Mouse (Mus musculus) left cerebral cortex, adult 11 months (tissue): Measurements from ENCODE around the gene Aldh1a2.

ENCODE experiments used
- DNase-seq: peaks from one replicate; pipeline ENCODE4 v3.0.0; 2022; ENCODE audit warnings: low spot score

Gene Aldh1a2

DNA sequence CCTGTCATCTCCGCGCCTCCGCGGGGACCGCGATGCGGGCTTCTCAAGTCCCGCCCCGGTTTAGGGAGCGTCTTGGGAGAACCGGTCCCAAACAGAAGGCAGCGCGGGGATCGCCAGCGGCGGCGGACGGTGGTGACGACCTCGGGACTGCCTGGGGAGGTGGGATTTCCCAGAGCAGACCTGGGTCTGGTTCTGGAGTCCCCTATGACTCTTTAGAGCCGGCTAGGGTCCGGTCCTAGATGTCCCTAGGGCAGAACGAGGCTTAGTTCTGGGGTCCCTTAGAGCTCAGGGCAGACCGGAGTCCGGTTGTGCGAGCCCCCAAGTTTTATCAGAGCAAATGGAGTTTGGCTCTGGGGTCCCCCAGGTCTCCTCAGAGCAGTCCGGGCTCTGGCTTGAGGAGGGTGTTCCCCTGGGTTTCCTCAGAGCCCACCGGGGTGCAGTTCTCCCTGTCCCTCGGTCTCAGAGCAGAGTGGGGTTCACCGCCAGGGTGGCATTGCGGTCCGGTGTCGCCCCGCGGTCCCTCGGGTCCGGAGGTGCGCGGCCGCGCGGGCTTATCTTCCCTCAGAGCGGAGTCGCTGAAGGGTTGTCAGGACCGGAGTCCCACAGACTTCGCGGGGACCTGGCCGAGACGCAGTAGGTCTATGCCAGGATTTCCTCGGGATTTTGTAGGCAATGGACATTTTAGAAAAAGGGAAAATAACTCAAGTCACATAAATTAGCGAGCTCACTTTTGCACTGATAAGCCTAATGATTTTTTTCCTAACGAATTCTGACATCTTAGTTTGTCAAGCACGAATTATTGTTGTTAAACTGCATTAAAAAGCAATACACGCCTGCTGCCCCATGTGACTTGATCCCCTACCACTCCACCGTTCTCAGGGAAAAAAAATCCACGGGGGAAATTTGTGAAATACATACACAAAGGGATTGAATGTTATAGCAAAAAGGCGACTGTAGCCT is 727 bp downstream of the Aldh1a2 start:
- no peak for DNase-seq

DNA sequence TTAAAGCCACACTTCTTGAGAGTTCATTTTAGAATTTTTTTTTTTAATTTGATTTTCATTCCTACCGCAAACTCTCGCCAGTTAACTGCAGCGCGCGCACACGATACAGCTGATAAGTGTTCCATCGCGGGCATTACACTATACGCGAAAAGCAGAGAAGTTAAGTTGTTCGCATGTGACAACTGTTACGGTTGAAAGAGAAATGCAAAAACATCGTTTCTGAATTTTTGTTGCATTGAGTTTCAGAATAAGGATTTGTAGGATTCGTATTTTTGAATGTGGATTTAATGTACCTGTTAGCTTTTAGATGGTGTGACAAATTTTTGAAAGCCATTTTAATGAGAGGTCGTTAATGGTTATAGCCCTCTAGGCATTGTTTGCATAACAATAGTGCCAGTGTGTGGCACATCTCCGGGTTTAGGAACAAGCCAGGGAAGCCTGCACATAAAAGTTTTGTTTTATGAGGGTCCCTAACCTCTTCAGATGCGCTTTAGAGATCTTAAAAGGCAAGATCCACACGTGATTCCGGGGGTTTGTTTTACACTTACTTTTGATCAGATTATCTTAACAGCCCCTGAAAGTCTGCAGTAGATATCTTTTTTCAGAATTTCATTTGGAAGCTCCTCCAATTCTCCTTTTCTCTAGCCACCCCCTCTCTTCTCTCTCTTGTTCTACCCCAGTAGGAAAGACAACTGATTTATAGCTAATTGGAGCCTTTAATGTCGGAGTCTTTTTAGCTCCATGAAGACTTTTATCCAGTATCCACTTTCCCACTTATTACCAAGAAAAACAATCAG is 1.6 kb downstream of the Aldh1a2 start:
- no peak for DNase-seq

DNA sequence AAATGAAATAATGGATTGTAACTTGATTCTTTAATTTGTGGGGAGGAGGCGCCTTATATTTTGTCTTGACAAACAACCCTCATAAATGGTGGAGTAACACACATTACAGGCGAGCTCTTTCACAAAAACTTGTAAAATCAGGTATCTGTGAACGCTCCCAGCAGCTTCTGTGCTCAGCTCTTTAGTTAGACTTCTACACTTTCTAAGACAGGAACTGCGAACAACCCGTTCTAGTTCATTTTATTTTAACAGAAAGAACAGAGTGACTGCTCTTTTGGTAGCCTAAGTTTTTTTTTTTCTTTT is 2.2 kb downstream of the Aldh1a2 start:
- no peak for DNase-seq

DNA sequence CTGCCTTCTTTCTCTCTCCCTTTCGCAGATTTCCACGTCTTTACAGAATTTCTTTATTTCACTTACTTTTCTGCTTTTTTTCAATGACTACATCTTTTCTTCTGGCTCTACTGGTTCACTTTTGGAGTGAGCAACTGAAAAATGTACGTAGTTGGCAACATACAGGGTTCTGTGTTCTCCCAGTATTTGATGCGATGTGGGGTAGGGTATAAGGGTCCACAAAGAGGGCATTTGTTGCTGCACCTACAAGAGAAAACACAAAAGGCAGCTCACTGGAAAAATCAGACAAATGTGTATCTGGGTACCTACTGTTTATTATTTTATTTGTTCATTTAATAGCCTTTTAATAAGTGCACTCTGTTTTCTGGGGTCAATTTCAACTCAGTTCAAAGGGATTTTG is 3.6 kb downstream of the Aldh1a2 start:
- no peak for DNase-seq

DNA sequence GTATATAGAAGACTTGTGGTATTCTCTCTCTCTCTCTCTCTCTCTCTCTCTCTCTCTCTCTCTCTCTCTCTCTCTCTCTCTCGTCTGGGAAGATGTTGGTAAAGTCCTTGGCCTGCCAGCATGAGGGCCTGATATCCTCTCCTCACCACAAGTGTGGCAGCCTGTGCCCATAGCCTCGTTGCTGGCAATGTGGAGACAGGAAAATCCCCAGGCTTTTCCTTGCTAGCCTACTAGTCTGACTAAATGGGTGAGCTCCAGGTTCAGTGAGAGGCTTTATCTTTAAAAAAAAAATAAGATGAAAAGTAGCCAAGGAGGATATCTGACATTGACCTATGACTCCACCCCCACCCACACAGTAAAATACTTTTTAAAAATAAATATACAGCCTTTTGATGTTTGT is 4.8 kb downstream of the Aldh1a2 start:
- no peak for DNase-seq

DNA sequence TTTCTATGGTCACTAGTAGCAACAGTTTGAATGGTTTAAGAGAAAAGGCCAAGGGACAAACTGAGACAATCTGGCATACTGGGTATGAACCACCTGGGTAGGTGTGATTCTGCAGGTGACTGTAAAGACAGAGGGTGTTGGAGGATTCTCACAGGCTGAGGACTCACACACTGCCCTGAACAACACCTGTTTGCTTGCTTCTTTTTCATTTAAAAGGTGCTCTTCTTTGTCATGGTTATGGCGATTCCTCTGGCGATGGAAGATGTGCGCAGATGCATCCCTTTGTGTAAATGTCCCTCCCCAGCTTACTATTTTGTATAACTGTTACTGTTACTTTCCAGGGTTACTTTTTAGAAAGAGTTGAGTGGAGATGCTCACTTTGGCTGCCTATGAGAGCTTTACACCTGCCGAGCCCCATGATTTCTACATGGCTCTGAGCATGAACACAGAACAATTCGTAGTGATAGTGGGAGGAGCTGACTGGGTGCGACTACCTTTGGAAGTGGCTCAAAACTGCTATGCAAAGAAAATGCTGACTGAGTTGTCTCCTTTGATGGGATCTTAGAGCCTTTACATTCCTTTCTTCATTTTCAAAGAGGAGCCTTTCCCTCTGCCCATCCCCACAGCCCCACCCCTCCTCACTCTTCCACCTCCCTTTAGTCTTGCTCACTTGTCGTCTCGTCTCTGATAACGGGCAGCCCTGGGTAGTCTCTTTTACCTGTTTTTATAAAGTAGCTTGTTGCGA is 11.8 kb downstream of the Aldh1a2 start:
- no peak for DNase-seq

DNA sequence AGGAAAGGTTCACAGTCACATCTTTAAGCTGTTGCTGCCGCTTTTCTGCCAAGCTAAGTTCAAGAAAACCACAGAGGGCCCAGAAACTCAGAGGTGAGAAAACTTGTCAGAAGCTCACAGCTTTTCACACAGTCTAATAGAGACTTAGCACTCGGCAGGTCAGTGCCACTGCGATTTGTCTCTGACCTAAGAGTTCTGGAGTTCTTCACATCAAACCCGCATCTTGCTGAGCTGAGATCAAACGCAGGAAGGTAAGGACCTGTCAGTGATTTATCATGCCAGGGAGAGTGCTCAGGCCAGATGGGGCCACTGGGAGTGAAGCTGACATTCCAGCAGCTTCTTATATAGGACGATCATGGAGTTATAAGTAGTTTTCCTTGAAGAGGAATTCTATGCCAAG is 14.4 kb downstream of the Aldh1a2 start:
- DNase-seq: no peak

DNA sequence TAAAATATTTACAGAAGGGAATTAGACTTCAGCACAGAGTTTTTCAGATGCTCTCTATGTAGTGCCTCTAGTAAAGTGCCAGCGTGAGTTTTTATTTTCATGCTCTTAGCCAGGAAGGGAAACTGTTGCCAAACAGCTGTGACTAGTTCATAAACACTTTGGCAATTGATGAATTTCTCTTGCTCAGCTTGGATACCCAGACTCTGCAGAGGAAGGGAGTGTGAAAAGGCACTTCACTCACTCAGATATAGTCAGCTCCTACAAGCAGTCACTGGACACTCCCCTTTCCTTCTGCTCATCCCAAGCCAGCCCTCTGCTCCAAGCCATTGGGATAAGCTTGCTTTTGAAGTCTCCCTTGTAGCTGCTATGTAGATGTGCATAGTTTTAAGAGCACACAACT is 21.0 kb downstream of the Aldh1a2 start:
- DNase-seq: no peak

DNA sequence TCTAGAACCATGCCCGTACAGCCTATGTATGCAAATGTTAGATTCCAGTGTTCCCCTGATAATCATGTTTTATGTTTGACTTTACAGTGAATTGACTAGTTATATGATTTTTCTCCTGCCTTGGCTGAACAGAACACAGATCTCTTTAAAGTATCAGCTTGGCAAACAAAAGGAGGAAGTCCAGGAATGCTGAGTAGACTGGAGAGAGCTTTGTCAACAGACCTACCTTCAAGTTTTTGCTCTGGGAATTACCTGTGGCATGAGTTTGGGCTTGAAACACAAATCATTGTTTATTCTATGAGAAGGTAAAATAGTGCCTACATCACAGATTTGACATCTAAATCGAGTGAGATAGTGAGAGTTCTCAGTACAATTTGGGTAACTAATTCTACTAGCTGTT is 24.3 kb downstream of the Aldh1a2 start:
- DNase-seq: no peak

DNA sequence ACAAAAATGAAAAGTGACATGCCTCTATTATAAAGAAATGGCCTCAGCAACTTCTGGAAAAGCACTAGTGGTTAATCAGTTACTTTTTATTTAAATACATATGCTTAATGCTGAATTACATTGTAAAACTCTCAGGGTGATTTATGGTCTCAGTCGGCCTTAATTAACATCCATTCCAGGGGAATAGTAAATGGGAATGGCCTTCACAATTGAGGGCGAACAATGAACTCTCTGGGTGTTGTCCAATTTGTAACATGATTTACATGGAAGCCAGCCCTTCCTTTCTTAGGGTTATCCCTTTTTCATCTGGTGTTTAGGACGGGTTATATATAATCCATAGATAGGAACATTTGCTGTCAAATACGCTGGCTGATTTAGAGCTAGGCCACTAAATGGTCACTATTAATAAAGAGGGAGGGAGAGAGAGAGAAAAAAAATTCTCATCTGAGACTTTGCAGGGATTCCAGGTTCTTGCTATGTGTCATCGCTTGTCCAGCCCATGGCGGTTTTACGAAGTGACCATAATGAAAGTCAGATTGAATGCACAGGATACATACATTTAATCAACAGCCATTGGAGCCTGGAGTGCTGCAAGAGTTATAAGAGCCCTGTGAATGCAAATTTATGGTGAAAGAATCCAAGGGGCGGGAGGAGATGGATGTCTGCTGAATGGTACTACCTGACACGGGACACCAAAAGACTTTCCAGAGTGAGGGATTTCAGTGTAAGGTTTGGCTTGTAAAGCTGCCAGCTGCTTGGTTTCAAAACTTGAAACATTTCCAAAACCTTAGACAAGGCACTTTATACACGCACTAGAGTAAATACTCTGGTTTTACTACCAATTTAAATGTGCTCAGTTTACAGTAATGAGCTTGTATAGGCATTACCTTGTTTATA is 26.2 kb downstream of the Aldh1a2 start:
- DNase-seq: no peak

DNA sequence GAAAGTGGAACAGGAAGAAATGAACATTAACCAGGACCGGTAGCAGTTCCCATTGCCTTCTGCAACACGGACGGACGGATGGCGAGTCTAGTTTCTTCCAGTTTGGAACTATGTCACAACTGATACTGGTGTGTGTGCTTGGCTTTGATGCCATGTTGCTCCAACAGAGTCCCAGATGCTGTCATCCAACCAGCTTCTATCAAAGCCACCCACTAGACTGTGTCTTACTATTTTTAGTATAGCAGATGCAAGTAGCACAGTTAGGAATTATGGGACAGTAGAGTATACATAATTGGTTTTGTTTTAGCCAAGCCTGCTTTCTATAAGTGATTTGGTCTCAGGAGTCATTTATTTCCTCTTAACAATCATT is 26.8 kb downstream of the Aldh1a2 start:
- no peak for DNase-seq

DNA sequence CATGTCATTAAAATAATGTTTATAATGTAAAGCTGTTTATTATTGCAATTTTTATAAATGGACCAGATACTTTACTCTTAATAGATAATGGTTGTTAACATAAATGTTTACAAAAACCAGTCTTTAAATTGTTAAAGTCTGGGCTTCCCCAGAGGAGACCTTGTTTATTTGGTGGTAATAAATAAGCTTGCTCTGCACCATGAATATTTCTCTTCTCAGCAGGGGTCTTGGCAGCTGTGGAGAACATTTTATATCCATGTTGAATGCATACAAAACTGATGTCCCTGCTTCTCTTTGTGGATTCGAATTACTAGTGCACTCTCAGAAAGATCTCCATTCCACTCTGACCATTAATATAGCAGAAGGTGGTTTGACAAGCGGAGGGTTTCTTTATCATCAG is 38.8 kb downstream of the Aldh1a2 start:
- no peak for DNase-seq

DNA sequence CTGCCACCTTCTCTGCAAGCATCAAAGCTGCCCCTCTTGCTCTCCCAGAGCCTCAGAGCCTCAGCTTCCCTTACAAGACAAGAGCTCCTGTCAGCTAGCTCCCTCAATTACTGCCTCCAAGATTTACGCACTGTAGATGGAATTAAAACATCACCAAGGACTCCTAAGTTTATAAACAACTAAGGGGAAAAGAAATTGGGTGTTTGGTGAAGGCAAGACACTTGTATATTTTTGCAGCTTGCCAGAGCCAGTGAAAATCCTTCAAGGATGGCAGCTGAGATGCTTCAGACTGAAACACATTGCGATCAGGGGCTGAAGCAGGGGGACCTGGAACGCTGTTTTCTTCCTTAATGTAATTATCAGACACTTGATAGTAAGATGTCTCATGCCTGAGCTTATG is 47.1 kb downstream of the Aldh1a2 start:
- DNase-seq: no peak

DNA sequence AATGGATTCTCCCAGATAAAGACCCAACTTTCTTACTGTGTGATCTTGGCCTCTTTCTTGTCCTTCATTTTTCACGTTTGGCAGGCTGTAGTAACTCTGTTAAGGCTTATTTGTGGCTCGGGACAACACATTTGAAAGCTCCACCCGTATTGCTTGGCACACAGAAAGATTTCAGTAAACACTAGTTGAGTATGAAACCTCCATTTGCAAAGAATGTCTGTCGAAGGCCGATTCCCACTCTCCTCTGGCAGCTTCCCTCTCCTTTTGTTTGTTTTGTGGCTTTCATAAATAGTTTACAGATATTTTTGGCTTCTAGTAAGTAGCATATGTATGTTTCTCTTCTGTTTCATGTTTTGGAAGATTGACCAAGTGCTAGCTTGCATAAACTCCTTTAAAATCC is 54.1 kb downstream of the Aldh1a2 start:
- no peak for DNase-seq

DNA sequence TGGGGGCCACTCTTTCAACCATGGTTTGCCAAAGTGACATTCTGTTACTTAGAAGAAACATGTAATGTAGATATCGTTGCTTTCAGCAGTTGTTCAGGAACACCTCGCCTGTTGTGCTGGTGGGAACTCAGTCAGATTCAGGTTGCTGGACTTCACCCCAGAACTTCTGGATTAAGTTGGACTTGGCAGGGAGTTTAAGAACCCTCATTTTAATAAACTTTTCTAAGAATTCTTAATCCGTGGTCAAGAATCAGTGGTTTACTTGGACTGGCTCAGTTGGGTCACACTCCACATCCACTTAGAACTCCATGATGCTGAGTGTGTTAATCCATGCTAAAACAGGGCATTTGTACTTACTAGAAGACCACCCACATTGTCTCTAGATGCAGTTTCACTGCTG is 54.6 kb downstream of the Aldh1a2 start:
- DNase-seq: no peak

DNA sequence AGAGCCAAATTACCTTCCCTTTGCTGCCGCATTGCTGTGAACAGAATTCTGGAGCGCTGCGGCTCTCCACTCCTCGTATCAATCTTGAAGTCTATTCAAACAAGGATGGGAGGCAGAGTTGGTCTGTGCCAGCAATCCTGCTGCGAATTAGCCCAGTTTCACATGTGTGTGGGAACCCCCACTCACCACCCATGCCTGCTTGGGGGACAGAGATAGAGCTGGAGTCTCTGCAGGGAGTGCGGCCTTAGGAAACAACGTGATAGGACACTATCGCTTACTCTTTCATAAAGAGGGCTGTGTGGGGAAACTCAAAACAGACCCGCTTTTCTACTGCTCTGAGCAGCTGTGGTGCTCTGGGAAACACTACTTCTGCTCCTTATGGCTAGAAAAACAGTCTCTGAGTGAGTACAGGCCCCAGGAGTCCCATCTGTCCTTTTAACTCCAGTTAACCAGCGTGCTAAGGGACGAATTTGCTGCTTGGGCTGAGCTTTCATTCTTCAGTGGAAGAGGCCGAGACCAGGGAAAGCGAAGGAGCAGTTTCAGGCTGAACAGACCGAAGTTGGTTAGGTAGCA is 60.6 kb downstream of the Aldh1a2 start:
- DNase-seq: no peak

DNA sequence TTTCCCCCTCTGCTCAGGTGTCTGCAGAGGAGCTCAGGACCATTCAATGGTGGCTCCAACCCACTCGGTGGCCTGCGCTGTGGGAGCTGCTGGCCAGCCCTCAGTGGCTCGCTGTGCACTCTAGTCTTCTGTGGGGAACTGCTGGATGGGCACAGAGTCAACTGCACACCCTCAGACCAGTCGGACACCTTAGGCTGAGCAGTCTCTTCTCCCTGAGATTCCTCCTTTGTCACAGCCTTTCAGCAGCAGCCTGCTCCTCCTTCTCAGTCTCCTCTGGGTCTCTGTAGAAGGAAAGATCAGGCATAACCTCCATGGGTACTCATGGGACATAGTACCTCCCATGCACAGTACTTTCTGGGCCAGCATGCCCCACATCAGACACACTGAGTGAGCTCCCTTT is 63.2 kb downstream of the Aldh1a2 start:
- no peak for DNase-seq

DNA sequence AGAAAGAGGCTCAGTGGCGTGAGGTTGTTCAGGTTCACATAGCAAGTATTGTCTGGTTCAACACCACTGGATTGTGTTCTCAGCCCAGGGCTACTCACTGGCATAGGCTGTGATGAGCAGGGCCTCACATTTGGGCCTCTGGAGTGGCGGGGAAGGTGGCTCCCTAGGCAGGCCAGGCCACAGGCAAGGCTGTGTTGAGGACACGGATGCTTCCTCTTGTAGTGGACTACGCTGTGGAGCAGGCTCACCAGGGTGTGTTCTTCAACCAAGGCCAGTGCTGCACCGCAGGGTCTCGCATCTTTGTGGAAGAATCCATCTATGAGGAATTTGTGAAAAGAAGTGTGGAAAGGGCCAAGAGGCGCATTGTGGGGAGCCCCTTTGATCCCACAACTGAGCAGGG is 67.6 kb downstream of the Aldh1a2 start:
- DNase-seq: no peak

DNA sequence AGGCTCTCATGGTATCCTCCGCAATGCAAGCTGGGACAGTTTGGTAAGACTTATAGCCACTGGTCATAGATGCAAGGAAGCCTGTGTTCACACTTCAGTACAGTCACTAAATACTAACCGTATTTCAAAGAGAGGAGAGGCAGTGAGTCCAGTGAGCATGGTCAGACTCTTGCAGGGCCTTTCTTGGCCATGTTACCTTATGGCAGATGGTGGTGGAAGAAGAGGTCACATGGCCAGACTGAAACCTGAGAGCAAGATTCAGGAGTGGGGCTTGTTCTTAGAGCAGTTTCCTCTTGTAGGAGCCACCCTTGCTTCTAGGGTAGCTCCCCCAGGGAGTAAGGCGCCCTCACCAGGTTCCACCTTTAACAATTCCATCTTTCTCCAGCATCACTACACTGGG is 69.6 kb downstream of the Aldh1a2 start:
- no peak for DNase-seq

DNA sequence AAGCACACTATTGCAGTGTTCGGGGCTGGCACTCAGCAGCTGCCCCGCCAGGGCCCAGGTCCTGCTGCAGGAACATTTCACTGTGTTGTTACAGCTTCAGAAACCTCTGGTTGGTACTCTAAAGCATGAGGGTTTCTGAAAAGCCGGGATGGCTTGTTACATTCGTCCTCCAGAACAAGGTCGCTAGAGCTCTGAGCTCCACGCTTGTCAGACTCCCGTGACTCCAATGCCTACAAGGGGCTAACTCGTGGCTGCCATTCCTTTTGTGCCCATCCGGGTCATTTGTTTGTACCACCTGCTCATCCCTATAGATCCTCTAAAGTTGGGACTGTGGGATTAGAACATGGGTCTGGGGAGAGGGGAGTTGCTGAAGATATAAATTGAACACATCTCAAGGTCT is 70.8 kb downstream of the Aldh1a2 start:
- DNase-seq: no peak

DNA sequence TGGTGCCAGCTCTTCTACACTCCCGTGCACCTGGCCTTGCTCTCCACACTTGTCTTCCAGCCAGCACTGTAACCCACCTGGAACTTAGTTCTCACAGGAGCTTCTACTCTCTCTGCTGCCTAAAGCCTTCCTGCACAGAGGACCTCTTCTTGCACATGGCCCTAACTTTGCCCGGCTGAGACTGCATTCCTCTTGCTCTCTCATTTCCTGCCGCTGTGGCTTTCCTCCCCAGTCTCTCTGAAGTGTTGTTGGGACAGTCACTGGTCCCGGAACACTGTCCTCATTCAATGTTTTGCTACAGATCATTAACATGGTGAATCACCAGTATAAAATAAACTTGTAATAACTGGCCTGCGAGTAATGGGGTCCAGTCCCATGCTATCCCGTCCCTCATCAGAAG is 73.1 kb downstream of the Aldh1a2 start:
- DNase-seq: no peak

DNA sequence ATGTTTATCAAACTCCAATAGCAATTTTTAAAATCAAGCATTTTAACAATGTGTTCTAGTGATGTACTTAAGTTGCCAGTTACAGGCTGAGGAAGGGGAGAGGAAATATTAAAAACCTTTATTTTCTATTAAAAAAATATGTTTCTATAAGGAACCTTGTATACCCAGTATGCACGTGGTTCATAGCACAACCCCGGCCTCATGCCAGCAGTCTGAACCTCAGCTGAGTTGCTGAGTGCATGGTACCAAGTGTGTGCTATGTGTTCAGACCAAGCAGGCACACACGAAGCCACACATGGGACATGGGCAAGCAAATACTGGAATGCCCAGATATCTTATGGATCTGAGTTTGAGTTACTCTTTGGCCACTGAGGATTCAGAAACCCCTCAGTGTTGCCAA is 74.2 kb downstream of the Aldh1a2 start:
- DNase-seq: no peak
